Mouse (Mus musculus) induced T-regulatory cell, adult 2 months (primary cell): ENCODE results near the gene Ovol3.
A peak's percentile ranks its signal among the peaks of the same experiment; 100 is the strongest.
"Not testable (repeated sequence)": the region's sequence is repeated elsewhere in the genome, so short reads cannot be mapped to it uniquely, and the experiment has no call there.

Experiments
- DNase-seq: peaks from one replicate; pipeline ENCODE4 v3.0.0-alpha.2; 2012; ENCODE audit warnings: low read depth

Gene Ovol3

GRCm38 (mm10) chr7:30235625-30236024 is at the start of gene Ovol3:
Ovol3 (minus strand) TSS chr7:30235725.
- DNase-seq = no peak

DNA sequence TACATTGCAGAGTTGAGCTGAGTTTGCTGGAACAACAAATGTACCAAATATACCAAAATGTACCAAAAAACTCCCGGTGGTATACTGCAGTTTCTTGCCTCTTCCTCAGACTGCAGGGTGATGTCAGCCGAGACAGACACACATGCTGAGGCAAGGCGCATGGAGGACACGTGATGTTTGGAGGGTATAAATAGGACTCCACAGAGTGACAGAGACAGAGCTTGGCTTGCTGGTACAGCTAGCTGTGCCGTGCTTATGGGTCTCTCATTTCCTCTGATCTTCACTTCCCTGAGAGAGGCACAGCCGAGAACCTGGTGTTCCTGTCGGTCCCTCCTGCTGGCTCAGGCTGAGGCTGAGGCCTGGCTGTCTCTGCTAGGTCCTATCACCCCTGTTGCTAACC is 47.2 kb upstream of the Ovol3 start:
- no peak for DNase-seq

- no peak for DNase-seq
Measured at GRCm38 (mm10) chr7:30281522-30281921, 46.0 kb upstream of the Ovol3 start.

GRCm38 (mm10) chr7:30280670-30281138 is 45.2 kb upstream of the Ovol3 start:
- DNase-seq = peak; percentile 95

- DNase-seq = peak; percentile 97
Measured at GRCm38 (mm10) chr7:30279951-30280669, 44.6 kb upstream of the Ovol3 start, which contains the start of the genes Thap8 and Wdr62. Thap8 (plus strand) TSS chr7:30280094. Wdr62 (minus strand) TSS chr7:30280419.

DNA sequence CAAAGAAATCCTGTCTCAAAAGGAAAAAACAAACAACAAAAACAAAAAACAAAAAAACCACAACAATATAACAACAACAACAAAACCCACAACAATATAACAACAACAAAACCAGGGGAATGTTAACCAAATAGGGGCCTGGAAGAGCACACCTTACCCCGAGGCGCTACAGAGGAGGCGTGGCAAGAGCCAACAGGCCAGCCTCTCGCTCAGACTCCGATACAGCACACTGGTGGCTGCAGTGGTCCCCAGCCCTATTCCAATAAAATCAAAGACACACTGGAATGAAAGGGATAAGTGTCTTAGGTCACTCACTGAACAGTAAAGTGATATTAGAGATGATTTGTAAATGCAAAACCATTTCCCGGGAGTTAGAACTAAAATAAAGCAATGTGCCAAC is 44.0 kb upstream of the Ovol3 start:
- DNase-seq = no peak

- DNase-seq = no peak
Measured at GRCm38 (mm10) chr7:30278911-30279310, 43.4 kb upstream of the Ovol3 start.

- no peak for DNase-seq
Measured at GRCm38 (mm10) chr7:30274383-30274782, 38.9 kb upstream of the Ovol3 start.

DNA sequence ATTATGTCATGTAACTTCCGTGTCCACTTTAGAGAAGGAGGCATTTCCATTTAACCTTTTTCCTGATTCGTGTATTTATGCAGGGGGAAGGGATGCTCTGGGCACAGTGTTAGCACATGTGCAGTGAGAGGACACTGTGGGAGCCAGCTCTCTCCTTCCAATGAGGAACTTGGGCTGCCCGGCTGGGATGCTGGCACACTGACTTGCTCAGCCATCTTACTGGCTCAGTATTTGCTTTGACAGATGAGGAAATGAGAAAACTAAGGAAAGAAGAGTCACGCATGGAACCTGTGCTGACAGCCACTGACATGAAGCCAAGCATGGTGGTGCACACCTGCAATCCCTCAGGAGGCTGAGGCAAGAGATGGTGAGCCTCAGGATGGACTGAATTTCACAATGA is 34.1 kb upstream of the Ovol3 start:
- no peak for DNase-seq

GRCm38 (mm10) chr7:30266780-30267179 is 31.3 kb upstream of the Ovol3 start:
- DNase-seq = no peak

DNA sequence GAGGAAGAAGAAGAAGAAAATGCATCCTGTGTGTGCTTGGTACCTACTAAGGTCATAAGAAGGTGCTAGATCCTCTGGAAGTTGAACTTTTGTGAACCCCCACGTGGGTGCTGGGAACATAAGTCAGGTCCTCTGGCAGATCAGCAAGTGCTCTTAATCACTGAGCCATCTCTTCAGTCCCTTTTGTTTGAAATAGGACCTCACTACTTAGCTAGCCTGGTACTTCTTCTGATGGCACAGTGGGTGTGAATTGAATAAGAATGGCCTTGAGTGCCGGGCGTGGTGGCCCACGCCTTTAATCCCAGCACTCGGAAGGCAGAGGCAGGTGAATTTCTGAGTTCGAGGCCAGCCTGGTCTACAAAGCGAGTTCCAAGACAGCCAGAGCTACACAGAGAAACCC is 30.4 kb upstream of the Ovol3 start:
- DNase-seq = no peak

GRCm38 (mm10) chr7:30265531-30265930 is 30.0 kb upstream of the Ovol3 start:
- DNase-seq = no peak

GRCm38 (mm10) chr7:30265041-30265440 is 29.5 kb upstream of the Ovol3 start:
- no peak for DNase-seq

- DNase-seq = no peak
Measured at GRCm38 (mm10) chr7:30251956-30252954, 16.7 kb upstream of the Ovol3 start.

DNA sequence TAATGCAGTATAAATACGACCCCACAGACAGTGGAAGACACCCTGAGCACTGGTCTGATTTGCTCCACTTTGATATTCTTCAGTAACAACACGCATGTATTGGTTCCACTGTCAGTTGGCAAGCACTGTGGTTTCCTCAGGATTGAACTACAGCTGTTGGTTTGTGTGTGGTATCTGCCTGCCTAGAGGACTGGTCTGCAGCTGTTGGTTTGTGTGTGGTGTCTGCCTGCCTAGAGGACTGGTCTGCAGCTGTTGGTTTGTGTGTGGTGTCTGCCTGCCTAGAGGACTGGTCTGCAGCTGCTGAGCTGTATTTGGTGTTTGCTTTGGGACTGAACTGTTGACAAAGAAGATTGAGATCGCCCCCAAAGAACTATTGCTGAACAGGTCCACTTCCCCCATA is 1.8 kb upstream of the Ovol3 start:
- DNase-seq = not testable (repeated sequence)

GRCm38 (mm10) chr7:30235091-30235490 is 434 bp downstream of the Ovol3 start:
- no peak for DNase-seq

DNA sequence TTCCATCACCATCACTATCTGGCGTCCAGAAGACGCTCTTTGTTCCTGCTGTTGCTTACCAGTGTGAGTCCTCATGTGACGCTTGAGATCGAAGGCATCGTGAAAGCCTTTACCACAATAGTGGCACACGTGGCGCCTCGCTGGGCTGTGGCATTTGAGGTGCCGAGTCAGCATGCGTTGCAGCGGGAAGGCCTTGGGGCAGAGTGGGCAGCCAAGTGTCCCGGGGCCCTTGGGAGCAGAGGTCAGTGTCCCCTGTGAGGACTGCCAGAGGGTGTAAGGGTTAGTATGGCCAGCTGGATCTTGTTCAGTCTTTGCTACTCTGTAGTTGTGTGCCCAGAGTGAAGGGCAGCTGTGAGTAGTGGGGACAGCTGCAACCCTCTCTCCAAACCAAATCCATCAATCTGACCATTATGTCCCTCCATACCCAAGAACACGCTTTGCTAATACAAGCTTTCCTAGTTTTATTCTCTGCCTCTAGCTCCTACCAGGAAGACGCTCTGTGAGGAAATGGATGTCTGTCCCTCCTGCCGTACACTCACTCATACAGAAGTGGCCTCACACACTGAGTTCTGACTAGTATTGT is 1.2 kb downstream of the Ovol3 start:
- no peak for DNase-seq

DNA sequence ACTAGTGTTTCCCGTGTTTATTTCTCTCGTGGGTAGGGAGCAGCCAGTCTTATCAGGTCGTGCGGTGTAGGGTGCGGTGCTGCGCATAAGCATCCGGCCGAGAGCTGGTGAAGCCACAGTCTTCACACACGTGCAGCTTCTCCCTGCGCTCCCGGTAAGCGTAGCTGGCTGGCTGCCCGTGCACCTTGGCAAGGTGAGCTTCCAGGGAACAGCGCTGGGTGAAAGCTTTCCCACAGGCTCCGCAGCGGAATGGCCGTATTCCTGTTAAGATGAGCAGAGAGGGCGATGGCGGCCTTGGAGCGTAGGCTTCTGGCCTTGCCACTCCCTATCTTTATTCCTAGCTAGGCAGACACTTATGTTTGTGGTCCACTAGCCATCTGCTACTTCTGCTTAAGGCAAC is 2.1 kb downstream of the Ovol3 start:
- DNase-seq = no peak

GRCm38 (mm10) chr7:30232631-30233148 is 2.8 kb downstream of the Ovol3 start:
- peak; percentile 81 for DNase-seq

- DNase-seq = peak; percentile 98
Measured at GRCm38 (mm10) chr7:30231669-30232454, 3.7 kb downstream of the Ovol3 start, which contains the start of the genes Polr2i and Tbcb. Polr2i (plus strand) TSS chr7:30231948. Tbcb (minus strand) TSS chr7:30232272.

- DNase-seq = no peak
Measured at GRCm38 (mm10) chr7:30231328-30231668, 4.2 kb downstream of the Ovol3 start.
